Mouse (Mus musculus) urinary bladder, postnatal 25 days (tissue): ENCODE results near the gene Fezf2.

Experiments
- DNase-seq: peaks from one replicate; pipeline ENCODE4 v3.0.0; 2022; ENCODE audit warnings: low spot score

Gene Fezf2

GRCm38 (mm10) chr14:12342458-12343131, 5.4 kb downstream of the Fezf2 start:
- no peak for DNase-seq

DNA sequence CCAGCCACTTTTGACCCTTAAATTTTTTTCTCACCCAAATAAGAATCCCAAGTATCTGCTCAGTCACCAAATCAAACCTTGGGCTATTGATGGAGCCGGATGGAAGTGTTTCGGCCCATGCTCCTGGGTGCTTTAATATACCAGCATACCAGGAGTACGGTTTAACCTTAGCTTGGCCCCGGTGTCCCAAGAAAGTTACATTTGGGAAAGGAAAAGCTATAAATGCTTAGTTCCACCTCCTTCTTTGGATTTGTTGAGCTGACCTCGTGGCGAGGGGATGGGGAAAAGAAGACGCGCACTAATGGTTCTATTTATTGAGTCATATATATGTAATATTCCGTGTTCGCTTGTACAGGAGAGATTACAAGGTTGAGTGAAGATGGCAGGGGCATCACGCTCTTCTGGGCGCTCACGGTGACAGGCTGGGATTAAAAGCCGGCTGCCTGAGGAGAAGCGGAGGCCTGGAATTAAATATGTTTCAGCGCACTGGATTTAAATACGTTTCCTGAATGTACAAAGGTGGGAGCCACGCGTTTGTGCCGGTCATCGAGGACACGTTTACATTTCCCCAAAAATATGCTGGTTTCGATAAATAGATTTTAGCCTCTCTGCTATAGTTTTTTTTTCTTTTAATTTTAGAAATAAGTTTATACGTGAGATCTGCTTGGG, 6.1 kb downstream of the Fezf2 start:
- DNase-seq = no peak

- no peak for DNase-seq
Measured at GRCm38 (mm10) chr14:12341075-12341788, 6.8 kb downstream of the Fezf2 start.

- no peak for DNase-seq
Measured at GRCm38 (mm10) chr14:12340238-12341074, 7.5 kb downstream of the Fezf2 start.

- no peak for DNase-seq
Measured at GRCm38 (mm10) chr14:12338811-12339565, 9.0 kb downstream of the Fezf2 start.

- no peak for DNase-seq
Measured at GRCm38 (mm10) chr14:12337998-12338809, 9.8 kb downstream of the Fezf2 start.

DNA sequence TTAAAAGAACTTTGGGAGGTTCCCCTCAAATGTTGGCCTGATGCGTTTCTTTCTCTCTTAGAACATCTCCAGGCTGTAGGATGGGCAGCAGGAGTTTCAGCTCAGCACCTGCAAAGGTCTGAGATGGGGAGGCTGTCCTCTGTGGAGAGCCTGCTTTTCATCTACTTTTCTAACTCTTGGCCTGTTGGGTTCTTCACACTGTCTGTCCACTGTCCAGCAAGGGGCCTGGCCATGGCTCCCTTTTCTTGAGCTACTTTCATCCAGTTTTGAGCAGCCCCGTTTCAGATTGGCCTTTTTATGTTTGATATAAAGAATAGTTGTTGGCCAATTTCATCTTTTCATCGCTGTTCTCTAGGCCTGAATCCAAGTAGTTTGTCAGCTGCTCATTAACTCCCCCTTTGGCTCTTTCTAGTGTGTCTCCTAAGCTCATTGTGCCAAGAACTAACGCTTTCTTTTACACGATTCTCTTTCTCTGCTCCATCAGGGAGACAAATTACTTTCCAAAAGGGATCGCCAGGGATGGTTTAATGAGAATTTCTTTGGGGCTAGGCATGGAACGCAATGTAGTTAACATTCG, 10.5 kb downstream of the Fezf2 start:
- no peak for DNase-seq

DNA sequence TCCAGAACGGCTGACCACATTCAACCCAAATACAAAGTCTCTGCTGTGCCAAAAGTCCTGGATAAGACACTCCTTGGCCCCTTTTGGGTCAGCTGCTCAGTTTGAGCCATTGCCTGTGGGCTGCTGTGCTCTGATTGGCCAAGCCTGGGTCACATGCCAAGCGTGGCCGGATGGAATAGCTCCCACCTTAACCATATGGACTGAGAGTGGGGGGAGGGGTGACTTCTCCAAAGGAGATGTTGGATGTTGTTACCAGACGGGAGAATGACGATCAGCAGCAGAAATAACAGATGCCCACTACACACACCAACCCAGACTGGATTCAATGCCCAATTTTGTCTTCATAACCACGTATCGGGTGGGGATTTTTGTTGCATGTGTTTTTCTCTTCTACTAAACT, 13.1 kb downstream of the Fezf2 start:
- no peak for DNase-seq

DNA sequence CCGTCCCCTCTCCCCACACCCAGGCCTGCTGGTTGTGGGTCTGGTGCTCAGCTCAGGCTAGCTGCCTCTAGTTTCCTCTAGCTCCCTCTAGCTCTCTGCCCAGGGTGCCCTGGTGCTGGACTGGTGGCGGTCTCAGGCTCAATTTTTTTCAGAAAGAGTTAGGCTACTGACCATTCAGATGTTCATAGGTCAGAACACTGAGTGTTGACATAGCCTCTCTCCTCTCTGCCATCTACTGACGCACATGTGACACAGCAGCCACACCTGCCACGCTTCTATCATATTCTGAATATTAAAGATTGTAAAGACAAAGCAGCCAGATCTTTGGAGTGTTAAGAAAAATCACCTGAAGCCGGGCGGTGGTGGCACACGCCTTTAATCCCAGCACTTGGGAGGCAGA, 14.4 kb downstream of the Fezf2 start:
- no peak for DNase-seq

GRCm38 (mm10) chr14:12303106-12303505, 44.9 kb downstream of the Fezf2 start:
- no peak for DNase-seq

GRCm38 (mm10) chr14:12300677-12301076, 47.3 kb downstream of the Fezf2 start:
- DNase-seq = no peak

DNA sequence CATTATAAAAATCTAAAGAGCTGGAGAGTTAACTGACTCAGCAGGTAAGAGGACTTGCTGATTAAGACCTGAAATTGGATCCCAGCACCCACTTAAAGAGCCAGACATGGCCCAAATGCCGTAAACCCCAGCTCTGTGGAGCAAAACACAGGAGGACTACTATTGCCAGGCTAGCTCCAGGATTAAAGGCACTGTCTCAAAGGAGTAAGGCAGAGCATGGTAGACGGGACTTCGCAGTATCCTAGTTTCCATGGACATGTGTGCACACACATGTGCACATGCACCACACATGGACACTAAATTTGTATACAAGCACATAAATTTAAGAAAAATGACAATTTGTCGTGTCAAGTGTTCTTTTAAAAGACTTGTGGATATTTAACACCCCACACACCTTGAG, 47.7 kb downstream of the Fezf2 start:
- no peak for DNase-seq

- no peak for DNase-seq
Measured at GRCm38 (mm10) chr14:12299654-12300053, 48.3 kb downstream of the Fezf2 start.

DNA sequence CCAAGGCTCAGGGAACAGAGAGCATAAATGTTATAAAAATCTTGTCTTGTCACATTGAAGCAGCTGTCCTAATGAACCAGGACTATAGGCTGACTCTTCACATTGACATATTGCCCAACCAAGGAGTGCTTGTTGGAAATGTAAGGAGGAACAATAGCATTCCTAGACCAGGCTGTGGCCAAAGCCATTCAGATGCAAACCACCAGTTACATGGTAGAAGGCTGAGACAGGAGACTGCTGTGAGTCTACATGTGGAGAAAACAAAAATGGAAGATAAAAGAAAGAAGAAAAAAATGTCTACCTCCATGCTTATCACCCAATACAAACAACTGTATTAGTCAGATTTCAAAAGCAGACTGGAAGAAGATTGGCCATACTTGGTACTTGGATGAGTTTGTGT, 48.8 kb downstream of the Fezf2 start:
- no peak for DNase-seq

GRCm38 (mm10) chr14:12296391-12296790, 51.6 kb downstream of the Fezf2 start:
- DNase-seq = no peak
